Mouse (Mus musculus): ENCODE measurements around the gene Klhl10. TPM values are rescaled to one million over a fixed set of nuclear protein-coding genes. Genes with fewer than 3 reads are reported as not detected.

The Klhl10 gene
- polyA plus RNA-seq, 1 experiment from 2014 or later: 0.82 TPM

GRCm38 (mm10) chr11:100404456-100405074, 37.2 kb upstream of the Klhl10 start:
- no peak overlapping the region for H3K4me2 ChIP-seq (ENCODE audit: low read length)
- DNase-seq: no peak
- no peak overlapping the region for H3K9ac ChIP-seq (replicated peaks; ENCODE audit: low read length)
- H3K36me3 ChIP-seq (ENCODE audit: control insufficient read depth, insufficient read depth, low read length): 0 out of 2 replicates have a peak, but pooled peaks cover 5% of the 10 kb centered on the region
- no peak overlapping the region for H3K27ac ChIP-seq (replicated peaks; ENCODE audit: low read depth, low read length)
- H3K4me3 ChIP-seq (replicated peaks; ENCODE audit: low read depth, low read length): no peak overlapping the region
- no peaks in the 10 kb centered on the region for H3K9me3 ChIP-seq (ENCODE audit: control insufficient read depth, low read length)
- 0 out of 2 replicates have a peak, but pooled peaks cover 7% of the 10 kb centered on the region for H3K4me1 ChIP-seq (ENCODE audit: control insufficient read depth, insufficient read depth, low read length)
- ATAC-seq (ENCODE audit: low FRiP score, low TSS enrichment): no peak
- WGBS: 75% methylated on average over 3 of the region's 3 CpGs
- no peaks in the 10 kb centered on the region for H3K27me3 ChIP-seq (ENCODE audit: control insufficient read depth, insufficient read depth, low read length)

GRCm38 (mm10) chr11:100406273-100406672, 35.4 kb upstream of the Klhl10 start:
- DNase-seq: no peak
- no peak overlapping the region for H3K9ac ChIP-seq (replicated peaks; ENCODE audit: low read length)
- no peaks in the 10 kb centered on the region for H3K27me3 ChIP-seq (ENCODE audit: control insufficient read depth, insufficient read depth, low read length)
- H3K36me3 ChIP-seq (ENCODE audit: control insufficient read depth, insufficient read depth, low read length): 0 out of 2 replicates have a peak, but pooled peaks cover 8% of the 10 kb centered on the region
- no peak overlapping the region for H3K27ac ChIP-seq (replicated peaks; ENCODE audit: low read depth, low read length)
- H3K4me2 ChIP-seq (ENCODE audit: low read length): no peak overlapping the region
- 0 out of 2 replicates have a peak, but pooled peaks cover 7% of the 10 kb centered on the region for H3K4me1 ChIP-seq (ENCODE audit: control insufficient read depth, insufficient read depth, low read length)
- 82% methylated on average over 8 of the region's 8 CpGs for WGBS
- H3K9me3 ChIP-seq (ENCODE audit: control insufficient read depth, low read length): no peaks in the 10 kb centered on the region
- no peak overlapping the region for H3K4me3 ChIP-seq (replicated peaks; ENCODE audit: low read depth, low read length)
- no peak for ATAC-seq (ENCODE audit: low FRiP score, low TSS enrichment)

DNA sequence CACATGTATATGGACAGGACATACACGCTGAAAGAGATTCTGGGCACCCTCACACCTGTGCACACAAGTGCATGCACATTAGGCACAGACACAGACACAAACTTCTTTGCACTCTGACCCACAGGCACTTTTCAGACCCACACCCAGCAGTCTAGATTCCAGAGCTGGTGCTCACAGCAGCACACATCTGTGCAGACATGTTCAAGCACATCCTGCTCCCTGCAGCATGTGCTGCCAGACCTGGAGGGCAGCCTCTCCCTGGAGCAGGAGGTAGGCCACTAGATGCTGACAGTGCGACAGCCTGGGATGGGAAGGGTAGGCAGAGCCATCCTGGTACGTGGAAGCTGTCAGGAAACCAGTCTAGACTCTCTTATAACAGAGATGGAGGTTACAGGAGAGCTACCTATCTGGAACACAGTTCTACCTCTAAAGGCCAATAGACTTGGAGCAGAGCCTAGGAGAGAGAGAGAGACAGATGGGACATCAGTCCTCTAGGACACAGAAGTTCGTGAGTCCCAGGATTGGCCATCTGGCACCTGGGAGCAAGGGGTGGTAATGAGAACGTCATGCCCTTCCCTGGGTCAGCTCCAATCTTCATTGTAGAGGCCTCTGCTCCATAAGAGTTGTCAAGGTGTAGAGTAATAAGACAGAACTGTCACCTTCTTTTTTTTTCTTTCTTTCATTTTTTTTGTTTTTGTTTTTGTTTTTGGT, 34.6 kb upstream of the Klhl10 start:
- DNase-seq (no peak), ATAC-seq (ENCODE audit: low FRiP score, low TSS enrichment) (no peak)
- no peaks in the 10 kb centered on the region for H3K27me3 ChIP-seq (ENCODE audit: control insufficient read depth, insufficient read depth, low read length)
- H3K9ac ChIP-seq (replicated peaks; ENCODE audit: low read length): no peak overlapping the region
- 92% methylated on average over 5 of the region's 5 CpGs for WGBS
- H3K4me3 ChIP-seq (replicated peaks; ENCODE audit: low read depth, low read length): no peak overlapping the region
- H3K9me3 ChIP-seq (ENCODE audit: control insufficient read depth, low read length): no peaks in the 10 kb centered on the region
- 0 out of 2 replicates have a peak, but pooled peaks cover 7% of the 10 kb centered on the region for H3K4me1 ChIP-seq (ENCODE audit: control insufficient read depth, insufficient read depth, low read length)
- no peak overlapping the region for H3K4me2 ChIP-seq (ENCODE audit: low read length)
- 0 out of 2 replicates have a peak, but pooled peaks cover 8% of the 10 kb centered on the region for H3K36me3 ChIP-seq (ENCODE audit: control insufficient read depth, insufficient read depth, low read length)
- H3K27ac ChIP-seq (replicated peaks; ENCODE audit: low read depth, low read length): no peak overlapping the region

- WGBS: 48% methylated on average over 10 of the region's 10 CpGs
- Histone ChIP-seq H3K9ac (replicated peaks; ENCODE audit: low read length) (no peak overlapping the region), H3K27ac (replicated peaks; ENCODE audit: low read depth, low read length) (no peak overlapping the region), H3K36me3 (ENCODE audit: control insufficient read depth, insufficient read depth, low read length) (0 out of 2 replicates have a peak, but pooled peaks cover 8% of the 10 kb centered on the region), H3K4me1 (ENCODE audit: control insufficient read depth, insufficient read depth, low read length) (peaks cover 9% of the 10 kb centered on the region), H3K4me2 (ENCODE audit: low read length) (no peak overlapping the region), H3K4me3 (replicated peaks; ENCODE audit: low read depth, low read length) (no peak overlapping the region), H3K27me3 (ENCODE audit: control insufficient read depth, insufficient read depth, low read length) (peaks cover under 1% of the 10 kb centered on the region; the same call in 1 of the 2 replicates), H3K9me3 (ENCODE audit: control insufficient read depth, low read length) (no peaks in the 10 kb centered on the region)
- DNase-seq (peak; percentile 77), ATAC-seq (ENCODE audit: low FRiP score, low TSS enrichment) (no peak)
Measured at GRCm38 (mm10) chr11:100408076-100408834, 33.5 kb upstream of the Klhl10 start.

DNA sequence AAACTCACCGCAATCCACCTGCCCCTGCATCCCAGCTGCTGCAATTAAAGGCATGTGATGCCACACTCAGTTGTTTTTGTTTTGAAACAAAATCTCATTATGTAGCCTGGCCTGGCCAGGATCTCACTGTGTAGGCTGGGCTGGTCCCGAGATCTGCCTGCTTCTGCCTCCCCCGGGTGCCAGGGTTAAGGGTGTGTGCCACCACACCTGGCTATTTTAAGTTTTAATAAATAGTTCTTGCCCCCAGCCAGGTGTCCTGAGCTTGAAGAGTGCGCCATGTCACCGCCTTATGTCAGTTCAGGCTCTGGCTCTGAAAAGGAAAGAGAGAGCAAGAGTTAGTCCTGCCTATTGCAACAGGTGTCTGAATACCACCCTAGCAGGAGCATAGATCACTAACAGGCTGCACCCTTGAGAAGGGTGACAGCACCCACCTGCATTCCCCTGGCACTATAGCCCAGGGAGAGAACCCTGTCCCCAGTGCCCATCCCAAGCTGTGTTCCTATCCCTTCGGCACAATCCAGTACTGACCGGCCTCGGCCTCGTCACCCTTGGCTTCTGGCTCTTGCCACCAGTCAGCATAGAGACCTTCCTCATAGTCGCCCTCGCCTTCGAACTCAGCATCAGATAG, 32.8 kb upstream of the Klhl10 start:
- Histone ChIP-seq H3K9ac (replicated peaks; ENCODE audit: low read length) (no peak overlapping the region), H3K9me3 (ENCODE audit: control insufficient read depth, low read length) (no peaks in the 10 kb centered on the region), H3K36me3 (ENCODE audit: control insufficient read depth, insufficient read depth, low read length) (0 out of 2 replicates have a peak, but pooled peaks cover 8% of the 10 kb centered on the region), H3K4me1 (ENCODE audit: control insufficient read depth, insufficient read depth, low read length) (peaks cover 9% of the 10 kb centered on the region), H3K4me2 (ENCODE audit: low read length) (no peak overlapping the region), H3K27ac (replicated peaks; ENCODE audit: low read depth, low read length) (no peak overlapping the region), H3K27me3 (ENCODE audit: control insufficient read depth, insufficient read depth, low read length) (peaks cover 3% of the 10 kb centered on the region; the same call in 1 of the 2 replicates), H3K4me3 (replicated peaks; ENCODE audit: low read depth, low read length) (no peak overlapping the region)
- DNase-seq: no peak
- no peak for ATAC-seq (ENCODE audit: low FRiP score, low TSS enrichment)
- 94% methylated on average over 12 of the region's 12 CpGs for WGBS

DNA sequence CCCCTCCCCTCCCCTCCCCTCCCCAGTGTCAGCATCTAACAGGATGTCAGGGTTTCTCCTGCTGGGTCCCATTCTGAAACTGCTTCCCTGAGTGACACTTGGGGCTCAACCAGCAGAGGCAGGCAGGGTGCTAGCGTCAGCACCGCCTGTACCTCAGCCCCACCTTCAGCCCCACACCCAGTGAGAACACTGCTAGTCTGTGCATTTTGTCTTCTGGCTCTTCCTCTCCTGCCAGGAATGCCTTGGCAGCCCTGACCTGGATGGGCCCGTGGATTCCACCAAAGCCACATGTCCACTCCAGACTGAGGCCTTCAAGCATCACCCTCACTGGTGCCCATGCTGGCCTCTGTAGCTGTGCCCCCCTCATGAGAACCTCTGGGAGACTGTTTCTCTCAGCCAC, 32.0 kb upstream of the Klhl10 start:
- H3K9me3 ChIP-seq (ENCODE audit: control insufficient read depth, low read length): no peaks in the 10 kb centered on the region
- ATAC-seq (ENCODE audit: low FRiP score, low TSS enrichment): no peak
- peaks cover 10% of the 10 kb centered on the region for H3K4me1 ChIP-seq (ENCODE audit: control insufficient read depth, insufficient read depth, low read length)
- 75% methylated on average over 3 of the region's 3 CpGs for WGBS
- DNase-seq: no peak
- H3K27ac ChIP-seq (replicated peaks; ENCODE audit: low read depth, low read length): no peak overlapping the region
- H3K36me3 ChIP-seq (ENCODE audit: control insufficient read depth, insufficient read depth, low read length): 0 out of 2 replicates have a peak, but pooled peaks cover 8% of the 10 kb centered on the region
- no peak overlapping the region for H3K4me2 ChIP-seq (ENCODE audit: low read length)
- peaks cover 3% of the 10 kb centered on the region; the same call in 1 of the 2 replicates for H3K27me3 ChIP-seq (ENCODE audit: control insufficient read depth, insufficient read depth, low read length)
- H3K9ac ChIP-seq (replicated peaks; ENCODE audit: low read length): no peak overlapping the region
- no peak overlapping the region for H3K4me3 ChIP-seq (replicated peaks; ENCODE audit: low read depth, low read length)

GRCm38 (mm10) chr11:100411736-100412135, 30.0 kb upstream of the Klhl10 start:
- peaks cover 19% of the 10 kb centered on the region for H3K27me3 ChIP-seq (ENCODE audit: control insufficient read depth, insufficient read depth, low read length)
- ATAC-seq (ENCODE audit: low FRiP score, low TSS enrichment) (no peak), DNase-seq (no peak)
- WGBS: 86% methylated on average over 11 of the region's 11 CpGs
- no peak overlapping the region for H3K27ac ChIP-seq (replicated peaks; ENCODE audit: low read depth, low read length)
- no peak overlapping the region for H3K4me2 ChIP-seq (ENCODE audit: low read length)
- no peaks in the 10 kb centered on the region for H3K9me3 ChIP-seq (ENCODE audit: control insufficient read depth, low read length)
- H3K4me1 ChIP-seq (ENCODE audit: control insufficient read depth, insufficient read depth, low read length): peaks cover 10% of the 10 kb centered on the region
- no peak overlapping the region for H3K4me3 ChIP-seq (replicated peaks; ENCODE audit: low read depth, low read length)
- H3K9ac ChIP-seq (replicated peaks; ENCODE audit: low read length): no peak overlapping the region
- H3K36me3 ChIP-seq (ENCODE audit: control insufficient read depth, insufficient read depth, low read length): 0 out of 2 replicates have a peak, but pooled peaks cover 8% of the 10 kb centered on the region

DNA sequence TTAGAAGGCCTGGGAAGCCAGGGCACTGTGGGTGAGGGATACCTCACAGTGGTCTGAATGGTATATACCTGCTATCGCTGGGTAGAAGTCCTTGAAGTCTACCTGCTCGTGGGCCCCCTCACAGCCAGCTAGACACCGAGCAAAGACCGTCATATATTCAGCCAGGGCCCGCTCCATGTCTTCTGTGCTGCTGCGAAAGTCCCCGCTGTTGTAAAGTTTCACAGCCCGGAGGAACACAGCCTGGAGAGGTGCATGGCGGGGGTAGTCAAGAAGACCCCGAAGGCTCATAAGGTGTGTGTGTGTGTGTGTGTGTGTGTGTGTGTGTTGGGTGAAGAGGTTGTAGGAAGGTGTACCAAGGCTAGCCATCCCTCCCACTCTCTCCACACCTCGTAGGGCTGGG, 28.2 kb upstream of the Klhl10 start:
- H3K4me3 ChIP-seq (replicated peaks; ENCODE audit: low read depth, low read length): peak overlapping the region; percentile 60
- no peak overlapping the region for H3K27ac ChIP-seq (replicated peaks; ENCODE audit: low read depth, low read length)

More for the DNA sequence above, 28.2 kb upstream of the Klhl10 start:
- WGBS: 79% methylated on average over 11 of the region's 11 CpGs
- no peak for DNase-seq
- no peaks in the 10 kb centered on the region for H3K9me3 ChIP-seq (ENCODE audit: control insufficient read depth, low read length)
- H3K9ac ChIP-seq (replicated peaks; ENCODE audit: low read length): peak overlapping the region; percentile 68; the same call in 1 of the 2 replicates
- H3K27me3 ChIP-seq (ENCODE audit: control insufficient read depth, insufficient read depth, low read length): peaks cover 19% of the 10 kb centered on the region
- H3K4me1 ChIP-seq (ENCODE audit: control insufficient read depth, insufficient read depth, low read length): peaks cover 10% of the 10 kb centered on the region
- ATAC-seq (ENCODE audit: low FRiP score, low TSS enrichment): 0 out of 2 replicates have a peak, but pooled peaks have one; percentile 11
- H3K36me3 ChIP-seq (ENCODE audit: control insufficient read depth, insufficient read depth, low read length): 0 out of 2 replicates have a peak, but pooled peaks cover 5% of the 10 kb centered on the region
- peak overlapping the region; percentile 62 for H3K4me2 ChIP-seq (ENCODE audit: low read length)

All from midbrain, embryonic 14.5 days (tissue).